Mouse (Mus musculus) limb, embryonic 12.5 days (tissue): ENCODE measurements around the gene Olfr1126. TPM values are rescaled to one million over a fixed set of nuclear protein-coding genes. Genes with fewer than 3 reads are reported as not detected.

Experiments used
- polyA plus RNA-seq: library from polyadenylated mRNA; unstranded; fragments of >200 nt; fragmentation: Nextera tagmentation; extraction: Ambion mirVana; gene quantifications from 2 replicates; pipeline ENCODE4 v1.2.1, GENCODE M21; 2016

Olfr1126 gene
- polyA plus RNA-seq, 1 experiment from 2014 or later, result not detected

Other genes with a start within 250 kb of the Olfr1126 start
- gene Olfr1113, start 245.0 kb upstream of the Olfr1126 start, polyA plus RNA-seq, result not detected in 2 replicates
- not detected in 2 replicates for gene Olfr1115, start 205.9 kb upstream of the Olfr1126 start, polyA plus RNA-seq
- not detected in 2 replicates for gene Olfr1116, start 186.4 kb upstream of the Olfr1126 start, polyA plus RNA-seq
- not detected in 2 replicates for gene Olfr1118, start 146.4 kb upstream of the Olfr1126 start, polyA plus RNA-seq
- gene Olfr1120, start 99.1 kb upstream of the Olfr1126 start, polyA plus RNA-seq, result not detected in 2 replicates
- gene Olfr1121, start 84.1 kb upstream of the Olfr1126 start, polyA plus RNA-seq, result not detected in 2 replicates
- gene Olfr1122, start 68.1 kb upstream of the Olfr1126 start, polyA plus RNA-seq, result not detected in 2 replicates
- gene Olfr1123, start 37.3 kb upstream of the Olfr1126 start, polyA plus RNA-seq, result not detected in 2 replicates
- 0.08 and 0.09 TPM in 2 replicates for gene Olfr1124, start 23.7 kb upstream of the Olfr1126 start, polyA plus RNA-seq
- gene Pramel7, start 43.1 kb downstream of the Olfr1126 start, polyA plus RNA-seq, result not detected in 2 replicates
- not detected in 2 replicates for gene Pramel6, start 52.6 kb downstream of the Olfr1126 start, polyA plus RNA-seq
- not detected in 2 replicates for gene Olfr153, start 77.8 kb downstream of the Olfr1126 start, polyA plus RNA-seq
- not detected in 2 replicates for gene Olfr1128, start 91.6 kb downstream of the Olfr1126 start, polyA plus RNA-seq
- gene Olfr1129, start 119.9 kb downstream of the Olfr1126 start, polyA plus RNA-seq, result not detected in 2 replicates
- not detected in 2 replicates for gene Olfr1130, start 152.2 kb downstream of the Olfr1126 start, polyA plus RNA-seq
- not detected in 2 replicates for gene Olfr1131, start 173.1 kb downstream of the Olfr1126 start, polyA plus RNA-seq
- gene Olfr1132, start 183.6 kb downstream of the Olfr1126 start, polyA plus RNA-seq, result not detected in 2 replicates
- not detected in 2 replicates for gene Olfr1133, start 193.4 kb downstream of the Olfr1126 start, polyA plus RNA-seq
- not detected in 2 replicates for gene Olfr1134, start 204.5 kb downstream of the Olfr1126 start, polyA plus RNA-seq
- gene Olfr1135, start 219.7 kb downstream of the Olfr1126 start, polyA plus RNA-seq, result not detected in 2 replicates
- gene Olfr1136, start 240.0 kb downstream of the Olfr1126 start, polyA plus RNA-seq, result not detected in 2 replicates